Mouse (Mus musculus) forebrain, embryonic 15.5 days (tissue): Measurements from ENCODE around the gene Ing5. TPM values are rescaled to one million over a fixed set of nuclear protein-coding genes. Genes with fewer than 3 reads are reported as not detected.
A peak's percentile ranks its signal among the peaks of the same experiment; 100 is the strongest.
"Not testable (repeated sequence)": the region's sequence is repeated elsewhere in the genome, so short reads cannot be mapped to it uniquely, and the experiment has no call there.

ENCODE experiments used
- ATAC-seq: fragments of 200-750 bp; cut with Nextera tagmentation; replicated peaks from 2 replicates; pipeline ENCODE4 v1.8.0; 2017; ENCODE audit warnings: mild to moderate bottlenecking, moderate TSS enrichment, moderate library complexity
- H3K27ac ChIP-seq: fragments of 300-500 bp; sonication (generic); replicated peaks from 2 replicates; pipeline ENCODE4 v1.5.1; 2015; ENCODE audit warnings: mild to moderate bottlenecking, inconsistent platforms
- H3K27me3 ChIP-seq: fragments of 300-500 bp; sonication (generic); 2 replicates; pipeline ENCODE4 v1.6.1; 2015; ENCODE audit warnings: inconsistent platforms
- H3K36me3 ChIP-seq: fragments of 300-500 bp; sonication (generic); 2 replicates; pipeline ENCODE4 v1.6.1; 2015; ENCODE audit warnings: mild to moderate bottlenecking, inconsistent platforms
- H3K4me1 ChIP-seq: fragments of 300-500 bp; sonication (generic); 2 replicates; pipeline ENCODE4 v1.6.1; 2015; ENCODE audit warnings: inconsistent platforms
- H3K4me2 ChIP-seq: fragments of 300-500 bp; sonication (generic); replicated peaks from 2 replicates; pipeline ENCODE4 v1.6.1; 2015; ENCODE audit warnings: mild to moderate bottlenecking, inconsistent platforms
- H3K4me3 ChIP-seq: fragments of 300-500 bp; sonication (generic); 2 replicates; pipeline ENCODE4 v1.5.1; 2015; ENCODE audit warnings: mild to moderate bottlenecking, inconsistent platforms
- H3K9ac ChIP-seq: fragments of 300-500 bp; sonication (generic); replicated peaks from 2 replicates; pipeline ENCODE4 v1.6.1; 2015; ENCODE audit warnings: mild to moderate bottlenecking, inconsistent platforms
- H3K9me3 ChIP-seq: fragments of 300-500 bp; sonication (generic); 2 replicates; pipeline ENCODE4 v1.6.1; 2016; ENCODE audit warnings: inconsistent platforms
- WGBS: fragments of 180-500 bp; shearing (Covaris S2); methylation state at CpG from one replicate; pipeline ENCODE4 v1.1.7; 2015; ENCODE audit warnings: mixed read lengths; 5-methylcytosine and 5-hydroxymethylcytosine counted together
- polyA plus RNA-seq: library from polyadenylated mRNA; unstranded; fragments of >200 nt; fragmentation: Nextera tagmentation; extraction: Ambion mirVana; gene quantifications from 2 replicates; pipeline ENCODE4 v1.2.1, GENCODE M21; 2015

Gene Ing5
- 10.7 and 11.4 TPM in 2 replicates for polyA plus RNA-seq

DNA sequence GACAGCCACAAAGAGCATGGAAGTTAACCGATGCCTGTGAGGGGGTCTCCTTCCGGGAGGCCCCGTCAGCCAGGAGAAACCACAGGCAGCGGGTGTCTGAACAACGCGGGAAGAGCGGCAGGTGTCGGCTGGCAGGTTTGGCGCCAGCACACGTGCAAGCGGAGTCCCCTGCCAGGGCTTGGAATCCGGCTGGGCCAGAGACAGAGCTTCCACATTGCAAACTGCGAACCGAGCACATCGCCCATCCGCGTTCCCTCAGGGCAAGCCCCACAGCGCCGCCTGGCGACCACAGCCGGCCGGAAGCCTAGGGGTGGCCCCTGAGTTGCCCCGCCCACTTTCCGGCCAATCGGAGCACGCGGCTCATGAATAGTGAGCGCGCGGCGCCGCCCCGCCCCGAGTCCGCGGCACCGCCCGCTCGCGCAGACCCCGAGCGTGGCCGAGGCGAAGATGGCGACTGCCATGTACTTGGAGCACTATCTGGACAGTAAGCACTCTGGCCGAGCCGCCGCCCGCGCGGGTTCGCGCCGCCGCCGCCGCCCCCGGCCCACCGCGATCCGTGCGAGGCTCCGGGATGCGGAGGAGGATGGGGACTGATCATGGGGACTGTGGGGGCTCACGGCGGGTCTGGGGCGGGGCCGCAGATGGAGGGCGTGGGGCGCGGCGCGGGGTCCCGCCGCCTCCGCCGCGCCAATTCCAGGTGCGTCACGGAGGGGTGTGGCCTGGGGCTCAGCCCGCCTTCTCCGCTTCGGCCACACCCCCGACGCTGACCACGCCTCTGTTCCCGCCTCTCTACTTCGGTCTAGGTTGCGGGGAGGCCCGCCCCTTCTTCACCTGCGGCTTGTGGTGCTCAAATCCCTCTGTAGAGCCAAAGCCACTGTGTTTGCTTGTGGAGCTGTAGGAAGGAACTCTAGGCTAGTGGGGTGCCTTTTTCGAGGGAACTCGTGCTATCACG is at the start of gene Ing5:
Gene Ing5, plus strand, starts transcription at position 410 of the 952 bp plus-strand sequence.
- Histone ChIP-seq H3K4me3 (peak within 1 kb of the TSS; percentile 90), H3K4me2 (peak within 1 kb of the TSS; percentile 94), H3K9me3 (no peaks in the 10 kb centered on the region), H3K27ac (peak within 1 kb of the TSS; percentile 96), H3K4me1 (peaks cover 33% of the 10 kb centered on the region), H3K36me3 (peaks cover 26% of the 10 kb centered on the region), H3K27me3 (no peaks in the 10 kb centered on the region), H3K9ac (peak within 1 kb of the TSS; percentile 82)
- under 1% methylated on average over 81 of the region's 94 CpGs for WGBS
- peak; percentile 91 for ATAC-seq

GRCm38 (mm10) chr1:93754573-93755290 is 49.0 kb upstream of the Ing5 start, which contains the start of gene Thap4:
Gene Thap4, minus strand, starts transcription at chr1:93754864.
- peak; percentile 95 for ATAC-seq
- Histone ChIP-seq H3K9me3 (no peaks in the 10 kb centered on the region), H3K36me3 (peaks cover 10% of the 10 kb centered on the region; the same call in 1 of the 2 replicates), H3K27ac (peak within 1 kb of the TSS; percentile 87), H3K4me3 (peak within 1 kb of the TSS; percentile 98), H3K4me1 (peaks cover 28% of the 10 kb centered on the region), H3K27me3 (no peaks in the 10 kb centered on the region), H3K9ac (peak within 1 kb of the TSS; percentile 73), H3K4me2 (peak within 1 kb of the TSS; percentile 85)
- WGBS, result under 1% methylated on average over 95 of the region's 121 CpGs

- Histone ChIP-seq H3K36me3 (peaks cover 5% of the 10 kb centered on the region; the same call in 1 of the 2 replicates), H3K4me3 (peak overlapping the region; percentile 98), H3K27ac (peak overlapping the region; percentile 87), H3K4me2 (peak overlapping the region; percentile 85), H3K9me3 (no peaks in the 10 kb centered on the region), H3K9ac (peak overlapping the region; percentile 73), H3K27me3 (no peaks in the 10 kb centered on the region), H3K4me1 (peaks cover 28% of the 10 kb centered on the region)
- no peak for ATAC-seq
- 0% methylated on average over 13 of the region's 13 CpGs for WGBS
These were observed 48.5 kb upstream of the Ing5 start for GRCm38 (mm10) chr1:93755291-93755610.

DNA sequence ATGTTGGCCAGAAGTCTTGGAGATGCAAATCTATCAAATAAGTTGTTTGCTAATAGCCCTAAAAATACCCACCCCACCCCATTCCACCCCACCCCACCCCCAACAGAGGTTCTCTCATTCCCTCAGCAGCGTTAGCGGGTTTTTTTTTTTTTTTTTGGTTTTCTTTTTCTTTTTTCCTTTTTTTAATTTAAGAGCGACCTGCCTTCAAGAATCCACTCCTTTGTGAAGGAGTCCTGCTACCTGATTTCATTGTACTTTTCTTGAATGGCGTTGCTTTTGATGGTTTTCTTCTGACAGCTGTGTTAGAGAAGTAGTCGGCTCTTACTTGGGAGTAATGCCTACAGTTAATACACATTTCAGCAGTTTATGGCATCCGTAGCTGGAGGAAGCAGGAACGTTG is 48.1 kb upstream of the Ing5 start:
- H3K4me3 ChIP-seq, result peak overlapping the region; percentile 98
- ATAC-seq, result no peak

DNA sequence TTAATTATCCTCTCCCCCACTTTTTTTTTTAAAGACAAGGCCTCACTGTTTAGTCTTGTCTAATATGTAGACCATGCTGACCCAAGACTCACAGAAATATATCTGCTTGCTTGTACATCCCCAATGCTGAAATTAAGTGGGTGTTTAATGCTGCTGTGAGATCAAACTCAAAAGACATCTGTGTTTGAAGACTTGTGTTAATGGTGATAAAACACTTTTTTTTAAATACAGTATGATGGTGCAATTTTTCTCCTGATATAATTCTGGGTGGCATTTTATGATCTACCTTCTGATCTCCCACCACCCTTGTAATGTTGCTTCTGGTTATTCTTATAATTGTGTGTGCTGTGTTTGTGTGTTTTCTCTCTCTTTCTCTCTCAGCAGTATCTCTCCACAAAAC is 47.6 kb upstream of the Ing5 start:
- H3K4me3 ChIP-seq, result peak overlapping the region; percentile 98

More for the DNA sequence above, 48.1 kb upstream of the Ing5 start:
- peaks cover 28% of the 10 kb centered on the region for H3K4me1 ChIP-seq
- peaks cover 1% of the 10 kb centered on the region; the same call in 1 of the 2 replicates for H3K36me3 ChIP-seq
- H3K9me3 ChIP-seq, result no peaks in the 10 kb centered on the region
- peak overlapping the region; percentile 85 for H3K4me2 ChIP-seq
- peak overlapping the region; percentile 73 for H3K9ac ChIP-seq
- H3K27me3 ChIP-seq, result no peaks in the 10 kb centered on the region
- 24% methylated on average over 7 of the region's 7 CpGs for WGBS
- H3K27ac ChIP-seq, result no peak overlapping the region

GRCm38 (mm10) chr1:93760076-93760475 is 43.7 kb upstream of the Ing5 start:
- Histone ChIP-seq H3K27ac (no peak overlapping the region), H3K4me3 (no peak overlapping the region), H3K4me2 (no peak overlapping the region), H3K4me1 (peaks cover 19% of the 10 kb centered on the region), H3K27me3 (no peaks in the 10 kb centered on the region), H3K36me3 (no peaks in the 10 kb centered on the region), H3K9ac (no peak overlapping the region), H3K9me3 (no peaks in the 10 kb centered on the region)
- 100% methylated on average over 1 of the region's 1 CpGs for WGBS
- no peak for ATAC-seq

More for the DNA sequence above, 47.6 kb upstream of the Ing5 start:
- Histone ChIP-seq H3K27ac (no peak overlapping the region), H3K4me2 (peak overlapping the region; percentile 85; the same call in 1 of the 2 replicates), H3K27me3 (no peaks in the 10 kb centered on the region), H3K36me3 (no peaks in the 10 kb centered on the region), H3K4me1 (peaks cover 28% of the 10 kb centered on the region), H3K9ac (no peak overlapping the region), H3K9me3 (no peaks in the 10 kb centered on the region)
- no peak for ATAC-seq

DNA sequence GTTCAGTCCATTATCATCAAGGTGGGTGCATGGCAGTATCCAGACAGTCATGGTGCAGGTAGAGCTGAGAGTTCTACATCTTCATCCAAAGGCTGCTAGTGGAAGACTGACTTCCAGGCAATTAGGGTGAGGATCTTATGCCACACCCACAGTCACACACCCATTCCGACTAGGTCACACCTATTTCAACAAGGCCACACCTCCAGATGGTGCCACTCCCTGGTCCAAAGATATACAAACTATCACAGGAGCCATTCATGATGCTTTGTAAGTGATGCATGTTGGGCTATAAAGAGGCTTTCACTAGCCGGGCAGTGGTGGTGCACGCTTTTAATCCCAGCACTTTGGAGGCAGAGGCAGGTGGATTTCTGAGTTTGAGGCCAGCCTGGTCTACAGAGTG is 40.2 kb upstream of the Ing5 start:
- WGBS, result 92% methylated on average over 3 of the region's 3 CpGs
- not testable (repeated sequence) for H3K4me2 ChIP-seq, H3K27me3 ChIP-seq, H3K9ac ChIP-seq, ATAC-seq, H3K9me3 ChIP-seq, H3K4me1 ChIP-seq, H3K36me3 ChIP-seq, H3K27ac ChIP-seq, H3K4me3 ChIP-seq

- H3K27me3 ChIP-seq, result no peaks in the 10 kb centered on the region
- no peak overlapping the region for H3K4me2 ChIP-seq
- no peaks in the 10 kb centered on the region for H3K4me1 ChIP-seq
- H3K9me3 ChIP-seq, result no peaks in the 10 kb centered on the region
- peaks cover 13% of the 10 kb centered on the region; the same call in 1 of the 2 replicates for H3K36me3 ChIP-seq
- ATAC-seq, result no peak
- H3K9ac ChIP-seq, result no peak overlapping the region
- no peak overlapping the region for H3K27ac ChIP-seq
- 94% methylated on average over 9 of the region's 9 CpGs for WGBS
- no peak overlapping the region for H3K4me3 ChIP-seq
These were observed 38.7 kb upstream of the Ing5 start for GRCm38 (mm10) chr1:93764871-93765591.

DNA sequence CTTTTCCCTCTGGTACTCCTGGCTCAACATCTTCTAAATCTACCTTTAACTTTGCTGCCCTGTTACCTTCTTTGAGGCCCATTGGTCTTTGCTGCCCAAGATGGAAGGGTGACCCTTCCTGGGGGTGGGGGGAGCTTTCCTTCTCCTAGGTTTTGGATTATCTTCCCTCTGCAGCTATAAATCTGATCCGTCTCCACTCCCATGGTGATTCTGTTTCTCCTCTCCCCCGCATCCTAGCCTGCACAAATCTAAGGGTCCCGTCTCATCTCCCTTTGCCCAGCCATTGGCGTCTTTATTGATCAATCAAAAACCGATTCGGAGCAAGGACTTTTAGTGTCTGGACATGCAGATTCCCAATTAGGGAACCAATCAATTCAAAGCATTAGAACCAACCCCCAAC is 36.2 kb upstream of the Ing5 start:
- WGBS, result 98% methylated on average over 6 of the region's 6 CpGs
- H3K4me1 ChIP-seq, result no peaks in the 10 kb centered on the region
- H3K9me3 ChIP-seq, result no peaks in the 10 kb centered on the region
- H3K27ac ChIP-seq, result no peak overlapping the region
- H3K27me3 ChIP-seq, result no peaks in the 10 kb centered on the region
- no peak for ATAC-seq
- H3K4me3 ChIP-seq, result no peak overlapping the region
- H3K9ac ChIP-seq, result no peak overlapping the region
- peaks cover 18% of the 10 kb centered on the region; the same call in 1 of the 2 replicates for H3K36me3 ChIP-seq
- H3K4me2 ChIP-seq, result no peak overlapping the region

DNA sequence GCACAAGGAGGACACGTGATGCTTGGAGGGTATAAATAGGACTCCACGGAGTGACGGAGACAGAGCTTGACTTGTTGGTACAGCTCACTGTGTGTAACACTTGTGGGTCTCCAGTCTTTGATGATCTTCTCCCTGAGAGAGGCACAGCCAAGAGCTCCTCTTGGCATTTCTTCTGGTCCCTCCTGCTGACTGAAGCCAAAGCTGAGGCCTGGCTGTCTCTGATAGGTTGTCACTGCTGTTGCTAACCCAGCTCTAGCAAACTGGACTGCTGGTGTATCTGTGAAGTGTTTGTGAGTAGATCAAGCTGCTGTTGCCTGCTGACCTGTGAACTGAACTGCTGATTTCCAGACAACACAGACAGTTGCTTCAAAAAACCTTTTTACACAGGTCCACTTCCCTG is 33.9 kb upstream of the Ing5 start:
- H3K27ac ChIP-seq, result no peak overlapping the region
- H3K9ac ChIP-seq, result no peak overlapping the region
- no peaks in the 10 kb centered on the region for H3K27me3 ChIP-seq
- no peaks in the 10 kb centered on the region for H3K9me3 ChIP-seq
- H3K4me3 ChIP-seq, result no peak overlapping the region
- H3K36me3 ChIP-seq, result peaks cover 34% of the 10 kb centered on the region
- 96% methylated on average over 3 of the region's 3 CpGs for WGBS
- no peak for ATAC-seq
- no peaks in the 10 kb centered on the region for H3K4me1 ChIP-seq
- no peak overlapping the region for H3K4me2 ChIP-seq

DNA sequence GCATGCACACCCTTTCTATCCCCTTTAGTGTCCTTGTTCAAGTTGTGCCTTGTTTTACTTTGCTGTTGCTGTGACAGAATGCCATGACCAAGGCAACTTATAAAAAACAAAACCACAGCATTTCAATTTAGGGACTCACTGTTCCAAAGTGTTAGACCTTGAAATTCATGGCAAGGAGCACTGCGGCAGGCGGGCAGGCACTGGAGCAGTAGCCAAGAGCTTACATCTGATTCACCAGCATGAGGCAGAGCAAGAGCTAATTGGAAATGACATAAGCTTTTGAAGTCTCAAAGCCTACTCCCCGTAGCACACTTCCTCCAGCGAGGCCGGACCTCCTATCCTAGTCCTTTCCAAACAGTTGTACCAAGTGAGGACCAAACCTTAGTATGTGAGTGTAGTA is 27.1 kb upstream of the Ing5 start:
- peaks cover 70% of the 10 kb centered on the region for H3K36me3 ChIP-seq
- H3K4me2 ChIP-seq, result no peak overlapping the region
- H3K9me3 ChIP-seq, result no peaks in the 10 kb centered on the region
- H3K9ac ChIP-seq, result no peak overlapping the region
- no peaks in the 10 kb centered on the region for H3K4me1 ChIP-seq
- no peak for ATAC-seq
- no peak overlapping the region for H3K27ac ChIP-seq
- H3K27me3 ChIP-seq, result no peaks in the 10 kb centered on the region
- WGBS, result 91% methylated on average over 5 of the region's 5 CpGs
- H3K4me3 ChIP-seq, result no peak overlapping the region
